Mouse (Mus musculus): ENCODE measurements around the gene Gm43638. TPM values are rescaled to one million over a fixed set of nuclear protein-coding genes. Genes with fewer than 3 reads are reported as not detected.
"Not testable (repeated sequence)": the region's sequence is repeated elsewhere in the genome, so short reads cannot be mapped to it uniquely, and the experiment has no call there.

Gene Gm43638
- polyA plus RNA-seq, 1 experiment from 2014 or later, result not detected

DNA sequence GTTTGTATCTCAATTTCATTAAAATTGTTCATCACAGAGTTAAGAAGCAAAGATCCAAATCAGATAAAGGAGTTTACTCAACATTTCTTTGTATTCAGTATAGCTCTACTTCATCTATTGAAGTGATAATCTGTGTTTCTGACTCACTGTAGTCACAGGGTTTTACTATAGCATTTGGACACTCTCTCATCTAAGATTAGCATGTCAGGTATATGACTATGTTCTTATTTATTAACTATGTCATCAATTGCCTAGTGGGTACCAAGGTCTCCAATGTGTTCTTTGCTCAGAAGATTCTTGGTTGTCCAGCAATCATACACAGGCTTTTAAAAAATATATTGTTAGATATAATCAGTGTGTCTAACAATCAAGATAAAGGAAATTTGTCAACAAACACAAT lies 31.1 kb downstream of the Gm43638 start:
- H3K9ac ChIP-seq, result no peak overlapping the region
- H3K4me3 ChIP-seq, result no peak overlapping the region
- H3K9me3 ChIP-seq, result no peaks in the 10 kb centered on the region
- no peak overlapping the region for H3K4me2 ChIP-seq
- H3K27me3 ChIP-seq (replicated peaks), result no peaks in the 10 kb centered on the region
- no peak for ATAC-seq (replicated peaks)
- no peaks in the 10 kb centered on the region for H3K36me3 ChIP-seq (replicated peaks)
- no peak overlapping the region for H3K27ac ChIP-seq
- H3K4me1 ChIP-seq, result no peaks in the 10 kb centered on the region

DNA sequence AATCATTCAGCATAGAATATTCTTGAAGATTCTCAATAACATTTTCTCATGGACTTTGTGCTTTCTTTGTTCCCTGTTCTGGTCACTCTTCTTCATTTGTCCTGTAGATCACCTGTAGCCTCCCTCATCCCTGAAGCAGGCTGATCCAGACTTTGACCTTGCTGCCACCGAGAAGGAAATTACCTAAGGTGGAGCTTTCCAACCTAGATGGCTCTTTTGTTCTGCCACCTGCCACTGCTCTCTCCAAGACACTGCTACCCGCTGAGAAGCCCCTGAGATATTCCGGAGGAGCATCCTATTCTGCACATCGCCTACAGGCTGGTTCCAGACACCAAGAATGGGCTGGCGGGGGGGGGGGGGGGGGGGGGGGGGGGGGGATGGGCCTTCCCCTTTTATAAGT lies 34.1 kb downstream of the Gm43638 start:
- not testable (repeated sequence) for H3K4me1 ChIP-seq; H3K36me3 ChIP-seq (replicated peaks); H3K4me2 ChIP-seq; H3K9me3 ChIP-seq; H3K9ac ChIP-seq; H3K27me3 ChIP-seq (replicated peaks); ATAC-seq (replicated peaks); H3K4me3 ChIP-seq; H3K27ac ChIP-seq
- WGBS, result 82% methylated on average over 4 of the region's 5 CpGs

DNA sequence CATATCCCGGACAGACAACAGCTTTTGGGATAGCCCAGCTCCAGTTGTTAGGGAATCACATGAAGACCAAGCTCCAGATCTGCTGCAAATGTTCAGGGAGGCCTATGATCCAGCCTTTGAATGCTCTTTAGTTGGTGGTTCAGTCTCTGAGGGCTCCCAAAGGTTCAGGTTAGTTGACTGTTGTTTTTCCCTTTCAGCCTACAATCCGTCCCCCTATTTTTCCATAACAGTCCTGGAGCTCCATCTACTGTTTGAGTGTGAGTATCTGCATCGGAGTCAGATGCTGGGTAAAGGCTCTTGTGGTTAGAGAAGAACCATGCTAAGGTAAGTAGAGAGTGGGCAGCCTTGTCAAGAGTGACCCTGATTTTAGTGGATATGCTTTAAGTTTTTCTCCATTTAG lies 50.3 kb downstream of the Gm43638 start:
- WGBS, result 40% methylated on average over 3 of the region's 3 CpGs
- Histone ChIP-seq H3K4me3 (no peak overlapping the region), H3K9ac (no peak overlapping the region), H3K27me3 (replicated peaks) (no peaks in the 10 kb centered on the region), H3K36me3 (replicated peaks) (no peaks in the 10 kb centered on the region), H3K27ac (no peak overlapping the region), H3K9me3 (no peaks in the 10 kb centered on the region), H3K4me1 (no peaks in the 10 kb centered on the region), H3K4me2 (no peak overlapping the region)
- no peak for ATAC-seq (replicated peaks)

DNA sequence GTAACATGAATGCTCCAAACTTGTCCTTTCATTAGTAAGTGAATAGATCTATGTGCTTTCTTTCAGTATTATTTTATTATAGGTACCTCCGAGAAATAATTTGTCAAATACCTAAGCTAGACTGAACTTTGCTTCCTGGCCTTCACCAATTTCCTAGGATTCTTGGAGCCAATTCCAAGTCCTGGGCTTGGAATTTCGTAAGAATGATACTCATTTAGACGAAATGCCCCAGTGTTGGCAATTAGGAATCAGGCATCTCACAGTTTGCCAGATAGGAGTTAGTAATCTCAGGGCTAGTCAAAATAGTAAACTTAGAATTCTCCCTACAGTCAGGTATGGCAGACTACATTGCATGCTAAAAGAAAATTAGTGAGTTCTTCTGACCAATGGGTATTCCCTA lies 60.9 kb downstream of the Gm43638 start:
- Histone ChIP-seq H3K4me3 (no peak overlapping the region), H3K4me1 (no peaks in the 10 kb centered on the region), H3K27me3 (replicated peaks) (no peaks in the 10 kb centered on the region), H3K27ac (no peak overlapping the region), H3K9ac (no peak overlapping the region), H3K4me2 (no peak overlapping the region), H3K36me3 (replicated peaks) (no peaks in the 10 kb centered on the region), H3K9me3 (no peaks in the 10 kb centered on the region)
- 89% methylated on average over 3 of the region's 3 CpGs for WGBS
- no peak for ATAC-seq (replicated peaks)

DNA sequence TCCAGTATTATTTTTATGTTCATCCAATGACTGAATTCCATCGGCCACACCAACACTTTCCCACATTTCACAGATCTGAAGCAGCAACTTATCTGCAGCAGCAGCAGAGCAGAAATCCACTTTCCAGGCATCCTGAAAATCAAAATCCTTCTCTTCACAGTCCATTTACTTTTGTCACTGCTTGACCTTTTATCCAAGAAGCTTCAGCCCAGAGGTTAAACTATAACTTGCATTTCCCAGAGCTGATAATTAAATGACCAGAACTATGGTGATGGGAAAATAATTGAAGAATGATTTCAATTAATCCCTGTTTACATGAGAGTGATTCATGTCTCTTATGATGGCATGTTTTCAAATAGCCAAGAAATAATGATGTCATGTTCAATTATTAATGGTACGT lies 62.6 kb downstream of the Gm43638 start, which contains the start of gene Ugt2b38:
TSS of gene Ugt2b38 (minus strand) at position 163 of the 400 bp plus-strand sequence.
- not testable (repeated sequence) for H3K4me1 ChIP-seq; H3K9me3 ChIP-seq; H3K4me3 ChIP-seq; H3K27ac ChIP-seq; H3K27me3 ChIP-seq (replicated peaks); ATAC-seq (replicated peaks); H3K9ac ChIP-seq; H3K36me3 ChIP-seq (replicated peaks); H3K4me2 ChIP-seq
- WGBS, result 88% methylated on average over 1 of the region's 2 CpGs

Other genes starting within 250 kb of the Gm43638 start
- gene Ugt2b37, start 232.0 kb downstream of the Gm43638 start, polyA plus RNA-seq (2015; fragmentation: Nextera tagmentation; extraction: Ambion mirVana), result not detected in 2 replicates
- gene Ugt2a3, start 149.6 kb downstream of the Gm43638 start, polyA plus RNA-seq (2015; fragmentation: Nextera tagmentation; extraction: Ambion mirVana), result not detected in 2 replicates
- gene Ugt2b38, start 62.6 kb downstream of the Gm43638 start, polyA plus RNA-seq (2015; fragmentation: Nextera tagmentation; extraction: Ambion mirVana), result not detected in 2 replicates
- not detected in 2 replicates for gene Ugt2a2, start 4.5 kb downstream of the Gm43638 start, polyA plus RNA-seq (2015; fragmentation: Nextera tagmentation; extraction: Ambion mirVana)
- gene Ugt2a1, start 4.1 kb upstream of the Gm43638 start, polyA plus RNA-seq (2015; fragmentation: Nextera tagmentation; extraction: Ambion mirVana), result not detected in 2 replicates
- not detected in 2 replicates for gene Sult1b1, start 51.4 kb upstream of the Gm43638 start, polyA plus RNA-seq (2015; fragmentation: Nextera tagmentation; extraction: Ambion mirVana)
- not detected in 2 replicates for gene Sult1d1, start 82.2 kb upstream of the Gm43638 start, polyA plus RNA-seq (2015; fragmentation: Nextera tagmentation; extraction: Ambion mirVana)
- gene Sult1e1, start 104.8 kb upstream of the Gm43638 start, polyA plus RNA-seq (2015; fragmentation: Nextera tagmentation; extraction: Ambion mirVana), result not detected in 2 replicates
- not detected in 2 replicates for gene Csn1s1, start 179.4 kb upstream of the Gm43638 start, polyA plus RNA-seq (2015; fragmentation: Nextera tagmentation; extraction: Ambion mirVana)
- gene Csn2, start 212.8 kb upstream of the Gm43638 start, polyA plus RNA-seq (2015; fragmentation: Nextera tagmentation; extraction: Ambion mirVana), result not detected in 2 replicates

All from midbrain, embryonic 15.5 days (tissue).